Mouse (Mus musculus) stomach, postnatal 0 days (tissue): ENCODE data around the gene Rspo3. TPM values are rescaled to one million over a fixed set of nuclear protein-coding genes. Genes with fewer than 3 reads are reported as not detected.

ENCODE experiments used
- ATAC-seq: fragments of 200-750 bp; cut with Nextera tagmentation; 2 replicates; pipeline ENCODE4 v1.8.0; 2017; ENCODE audit not compliant: low FRiP score, low TSS enrichment
- DNase-seq: peaks from one replicate; pipeline ENCODE4 v3.0.0-alpha.2; 2016; ENCODE audit warnings: low spot score
- H3K27ac ChIP-seq: fragments of 300-500 bp; sonication (generic); replicated peaks from 2 replicates; pipeline ENCODE4 v1.5.1; 2014; ENCODE audit warnings: mild to moderate bottlenecking, control low read depth
- H3K27me3 ChIP-seq: fragments of 300-500 bp; sonication (generic); 2 replicates; pipeline ENCODE4 v1.6.1; 2014; ENCODE audit warnings: low read length; ENCODE audit not compliant: control insufficient read depth, insufficient read depth
- H3K36me3 ChIP-seq: fragments of 300-500 bp; sonication (generic); 2 replicates; pipeline ENCODE4 v1.6.1; 2014; ENCODE audit warnings: low read length, mixed read lengths; ENCODE audit not compliant: control insufficient read depth, insufficient read depth
- H3K4me1 ChIP-seq: fragments of 300-500 bp; sonication (generic); replicated peaks from 2 replicates; pipeline ENCODE4 v1.6.1; 2014; ENCODE audit warnings: antibody characterized with exemption; ENCODE audit not compliant: control insufficient read depth, insufficient read depth
- H3K4me2 ChIP-seq: fragments of 300-500 bp; sonication (generic); replicated peaks from 2 replicates; pipeline ENCODE4 v1.6.1; 2014; ENCODE audit warnings: low read depth, mild to moderate bottlenecking, control low read depth, moderate library complexity
- H3K4me3 ChIP-seq: fragments of 300-500 bp; sonication (generic); 2 replicates; pipeline ENCODE4 v1.5.1; 2014; ENCODE audit warnings: low read depth, low read length, control low read depth
- H3K9ac ChIP-seq: fragments of 300-500 bp; sonication (generic); 2 replicates; pipeline ENCODE4 v1.6.1; 2014; ENCODE audit warnings: mild to moderate bottlenecking, low read length, control low read depth, mixed read lengths
- H3K9me3 ChIP-seq: fragments of 300-500 bp; sonication (generic); 2 replicates; pipeline ENCODE4 v1.6.1; 2016; ENCODE audit warnings: low read length; ENCODE audit not compliant: control insufficient read depth
- CTCF ChIP-seq: IDR thresholded peaks from 2 replicates; pipeline ENCODE4 v1.5.1; 2016; ENCODE audit warnings: antibody characterized with exemption, low read depth, mild to moderate bottlenecking, moderate library complexity
- EP300 ChIP-seq: optimal IDR thresholded peaks from 2 replicates; pipeline ENCODE3; 2016; ENCODE audit warnings: antibody characterized with exemption
- WGBS: fragments of 180-500 bp; shearing (Covaris S2); extraction: QIAGEN DNeasy Blood & Tissue Kit; methylation state at CpG from one replicate; pipeline ENCODE4 v1.1.7; 2014; 5-methylcytosine and 5-hydroxymethylcytosine counted together
- polyA plus RNA-seq: library from polyadenylated mRNA; unstranded; fragments of >200 nt; fragmentation: Nextera tagmentation; extraction: Ambion mirVana; gene quantifications from 2 replicates; pipeline ENCODE4 v1.2.1, GENCODE M21; 2015

Gene Rspo3
- polyA plus RNA-seq, 1 experiment from 2014 or later: 7.6 TPM

DNA sequence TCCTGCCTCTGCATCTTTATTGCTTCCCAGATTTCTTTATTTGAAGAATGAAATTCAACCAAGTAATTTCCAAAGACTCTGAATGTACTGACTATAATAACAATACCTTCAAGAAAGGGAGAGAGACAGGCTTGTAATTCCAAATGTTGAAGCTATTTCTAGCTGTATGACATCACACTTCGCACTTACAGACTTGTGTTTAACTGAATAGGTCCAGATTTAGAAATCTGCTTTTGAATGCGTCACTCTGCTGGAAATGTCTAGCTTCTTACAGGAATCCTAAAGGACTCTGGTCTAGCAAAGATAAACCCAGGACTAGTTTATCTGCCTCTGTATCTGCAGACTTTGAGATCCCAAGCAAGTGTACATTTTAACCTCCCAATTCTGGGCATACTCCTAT is 3.8 kb upstream of the Rspo3 start:
- 70% methylated on average over 2 of the region's 2 CpGs for WGBS
- no peak overlapping the region for H3K4me3 ChIP-seq
- ATAC-seq: no peak
- no peak overlapping the region for H3K4me2 ChIP-seq
- H3K27me3 ChIP-seq: no peaks in the 10 kb centered on the region
- DNase-seq: no peak
- no peaks in the 10 kb centered on the region for H3K4me1 ChIP-seq
- TF ChIP-seq CTCF: no peak
- TF ChIP-seq EP300: no peak
- H3K9ac ChIP-seq: no peak overlapping the region
- H3K9me3 ChIP-seq: no peaks in the 10 kb centered on the region
- H3K27ac ChIP-seq: no peak overlapping the region
- no peaks in the 10 kb centered on the region for H3K36me3 ChIP-seq

DNA sequence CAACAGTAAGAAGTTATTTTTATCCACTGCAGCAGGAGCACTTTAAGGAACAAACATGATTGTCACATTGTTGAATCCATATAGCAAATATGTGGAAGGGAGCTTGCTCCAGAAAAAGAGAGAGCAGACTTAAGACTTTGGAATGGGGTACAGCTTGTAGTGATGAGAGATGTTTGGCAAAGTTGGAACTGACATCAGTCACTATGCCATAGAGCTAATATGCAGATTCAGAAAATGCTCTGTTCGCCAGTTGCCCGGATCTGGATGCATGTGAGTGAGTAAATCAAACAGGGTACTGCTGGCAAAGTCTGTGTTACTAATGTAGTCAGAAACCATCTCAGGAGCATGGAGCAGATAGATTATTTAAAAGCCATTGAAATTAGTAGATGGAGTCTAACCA is 3.1 kb upstream of the Rspo3 start:
- no peaks in the 10 kb centered on the region for H3K27me3 ChIP-seq
- H3K27ac ChIP-seq: no peak overlapping the region
- TF ChIP-seq CTCF (no peak), EP300 (no peak)
- ATAC-seq: no peak
- WGBS: 59% methylated on average over 2 of the region's 2 CpGs
- no peak overlapping the region for H3K9ac ChIP-seq
- no peak overlapping the region for H3K4me3 ChIP-seq
- no peak for DNase-seq
- no peak overlapping the region for H3K4me2 ChIP-seq
- H3K4me1 ChIP-seq: no peaks in the 10 kb centered on the region
- no peaks in the 10 kb centered on the region for H3K9me3 ChIP-seq
- no peaks in the 10 kb centered on the region for H3K36me3 ChIP-seq

- Histone ChIP-seq H3K27me3 (no peaks in the 10 kb centered on the region; the same call in 1 of the 2 replicates), H3K9me3 (no peaks in the 10 kb centered on the region), H3K9ac (peak overlapping the region; percentile 66), H3K4me2 (peak overlapping the region; percentile 94), H3K27ac (no peak overlapping the region), H3K4me3 (peak overlapping the region; percentile 62), H3K4me1 (no peaks in the 10 kb centered on the region), H3K36me3 (no peaks in the 10 kb centered on the region)
- DNase-seq: peak; percentile 12
- ATAC-seq: no peak
- TF ChIP-seq EP300 (no peak), CTCF (no peak)
- 0% methylated on average over 4 of the region's 7 CpGs for WGBS
Measured at GRCm38 (mm10) chr10:29534830-29535227, 838 bp downstream of the Rspo3 start.

DNA sequence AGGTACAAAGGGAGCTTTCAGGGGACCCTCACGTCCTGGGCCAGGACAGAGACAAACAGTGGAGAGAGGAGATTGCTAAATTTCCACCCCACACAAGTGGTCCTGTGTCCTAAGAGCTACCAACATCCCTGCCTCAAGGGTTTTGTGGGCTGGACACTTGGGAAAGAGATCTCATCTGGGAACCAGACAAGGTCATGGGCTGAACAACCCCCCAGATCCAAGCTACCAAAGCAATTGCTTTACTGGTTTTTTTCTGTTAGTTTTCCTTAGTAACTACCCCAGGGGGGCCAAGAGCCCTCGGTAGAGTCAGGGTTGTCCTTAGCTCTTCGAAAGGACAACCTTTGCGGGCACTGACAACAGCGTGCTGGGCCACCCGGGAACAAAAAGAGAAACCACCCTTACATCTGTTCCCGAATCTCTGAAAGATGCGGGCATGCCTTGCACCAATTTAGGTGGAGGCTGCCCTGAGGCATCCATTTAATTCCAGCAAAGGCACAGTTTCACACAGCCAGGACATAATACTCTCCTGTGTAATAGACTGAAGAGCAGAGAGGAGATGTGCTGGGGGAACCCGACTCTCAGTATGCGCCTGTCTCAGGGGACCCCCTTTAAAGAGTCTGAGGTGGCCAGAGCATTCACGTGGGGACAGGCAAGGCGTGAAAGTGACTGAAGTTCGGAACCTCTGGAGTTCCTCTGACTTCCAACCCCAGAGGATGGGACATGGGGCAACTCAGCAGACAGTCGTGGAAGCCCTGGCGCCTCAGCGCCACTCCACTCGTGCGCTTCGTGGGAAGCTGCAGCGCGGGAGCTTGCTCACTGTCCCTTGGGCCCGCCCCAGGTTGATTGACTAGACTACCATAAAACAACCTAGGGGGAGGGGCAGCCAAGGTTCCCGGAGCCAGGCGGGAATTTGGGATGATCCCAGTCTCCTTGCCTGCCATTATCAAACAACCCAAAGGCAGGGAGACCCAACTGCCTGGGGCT is 1.5 kb downstream of the Rspo3 start:
- DNase-seq: peak; percentile 16

DNA sequence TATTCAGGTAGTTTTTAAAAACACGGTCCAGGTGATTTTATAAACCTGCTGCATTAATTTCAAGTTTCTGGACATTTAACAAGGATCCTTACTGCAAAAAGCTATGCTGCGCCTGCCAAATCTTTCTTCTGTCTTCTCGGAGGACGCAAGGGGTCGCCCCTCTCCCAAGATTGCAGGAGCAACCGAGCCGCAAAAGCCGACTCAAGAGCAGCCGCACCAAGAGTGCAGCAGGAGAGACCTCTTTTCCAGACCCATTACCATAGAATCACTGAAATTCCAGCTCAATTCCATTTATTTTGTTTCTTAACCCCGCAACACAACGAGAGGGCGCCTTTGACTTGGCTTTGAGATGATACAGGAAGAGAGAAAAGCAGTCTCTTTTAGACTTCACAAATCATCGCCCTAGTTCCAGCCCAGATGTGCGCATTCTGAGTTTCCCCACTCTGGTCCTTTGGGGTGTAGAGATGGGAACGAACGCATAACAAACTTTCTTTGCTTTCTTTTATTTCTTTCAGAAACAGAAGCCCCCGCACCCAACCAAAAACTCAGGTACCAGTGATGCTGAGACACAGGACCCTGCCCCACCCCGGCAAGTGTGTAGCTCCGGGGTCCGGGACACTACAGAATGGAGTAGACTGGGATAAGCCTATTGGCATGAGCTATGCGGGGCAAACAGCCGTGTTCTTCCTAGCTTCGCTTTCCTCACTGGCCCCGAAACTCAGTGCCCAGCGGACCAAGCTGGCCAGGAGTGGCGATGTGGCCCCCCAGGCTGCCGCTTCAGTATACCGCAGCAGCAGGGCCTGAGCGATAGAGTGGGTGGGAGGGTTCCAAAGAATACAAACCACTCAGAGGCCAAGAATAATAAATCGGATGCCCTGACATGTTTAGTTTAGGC is 2.6 kb downstream of the Rspo3 start:
- no peaks in the 10 kb centered on the region for H3K4me1 ChIP-seq
- no peaks in the 10 kb centered on the region; the same call in 1 of the 2 replicates for H3K27me3 ChIP-seq
- peak; percentile 73 for DNase-seq
- no peak overlapping the region for H3K27ac ChIP-seq
- H3K9me3 ChIP-seq: no peaks in the 10 kb centered on the region
- no peaks in the 10 kb centered on the region for H3K36me3 ChIP-seq
- ATAC-seq: peak; percentile 49; the same call in 1 of the 2 replicates
- 1% methylated on average over 30 of the region's 30 CpGs for WGBS
- H3K4me3 ChIP-seq: peak overlapping the region; percentile 62
- H3K4me2 ChIP-seq: peak overlapping the region; percentile 94
- TF ChIP-seq EP300 (no peak), CTCF (peak; percentile 87)
- peak overlapping the region; percentile 50 for H3K9ac ChIP-seq

More for the DNA sequence above, 1.5 kb downstream of the Rspo3 start:
- Histone ChIP-seq H3K4me2 (peak overlapping the region; percentile 94), H3K27me3 (no peaks in the 10 kb centered on the region; the same call in 1 of the 2 replicates), H3K4me3 (peak overlapping the region; percentile 62), H3K9ac (peak overlapping the region; percentile 50), H3K36me3 (no peaks in the 10 kb centered on the region), H3K4me1 (no peaks in the 10 kb centered on the region), H3K9me3 (no peaks in the 10 kb centered on the region), H3K27ac (0 out of 2 replicates have a peak overlapping the region, but pooled peaks have one; percentile 40)
- WGBS: 5% methylated on average over 24 of the region's 24 CpGs
- ATAC-seq: no peak
- no peak for TF ChIP-seq CTCF
- no peak for TF ChIP-seq EP300
